Mouse (Mus musculus): Measurements from ENCODE around the gene Mrc2.

Mrc2 gene

GRCm38 (mm10) chr11:105352152-105352551 lies 59.7 kb downstream of the Mrc2 start:
- no peak for DNase-seq

GRCm38 (mm10) chr11:105352954-105353890 lies 60.8 kb downstream of the Mrc2 start:
- DNase-seq: peak; percentile 99

GRCm38 (mm10) chr11:105353891-105354280 lies 61.4 kb downstream of the Mrc2 start:
- peak; percentile 17 for DNase-seq

- DNase-seq: no peak
Observed at GRCm38 (mm10) chr11:105356301-105356700, 63.9 kb downstream of the Mrc2 start.

- peak; percentile 22 for DNase-seq
Observed at GRCm38 (mm10) chr11:105362041-105362765, 69.8 kb downstream of the Mrc2 start.

- peak; percentile 60 for DNase-seq
Observed at GRCm38 (mm10) chr11:105362946-105363597, 70.6 kb downstream of the Mrc2 start.

GRCm38 (mm10) chr11:105363598-105364385 lies 71.3 kb downstream of the Mrc2 start:
- DNase-seq: no peak

GRCm38 (mm10) chr11:105364386-105365065 lies 72.1 kb downstream of the Mrc2 start:
- DNase-seq: no peak

- no peak for DNase-seq
Observed at GRCm38 (mm10) chr11:105365611-105366010, 73.2 kb downstream of the Mrc2 start.

- DNase-seq: no peak
Observed at GRCm38 (mm10) chr11:105366051-105366450, 73.6 kb downstream of the Mrc2 start.

GRCm38 (mm10) chr11:105367163-105367562 lies 74.7 kb downstream of the Mrc2 start:
- DNase-seq: no peak

GRCm38 (mm10) chr11:105368833-105369232 lies 76.4 kb downstream of the Mrc2 start:
- DNase-seq: no peak

GRCm38 (mm10) chr11:105369526-105370386 lies 77.3 kb downstream of the Mrc2 start:
- DNase-seq: no peak

- no peak for DNase-seq
Observed at GRCm38 (mm10) chr11:105371818-105372217, 79.4 kb downstream of the Mrc2 start.

- DNase-seq: no peak
Observed at GRCm38 (mm10) chr11:105373881-105374280, 81.4 kb downstream of the Mrc2 start.

GRCm38 (mm10) chr11:105374526-105375175 lies 82.2 kb downstream of the Mrc2 start:
- DNase-seq: no peak

- DNase-seq: peak; percentile 18
Observed at GRCm38 (mm10) chr11:105375821-105376235, 83.4 kb downstream of the Mrc2 start.

- no peak for DNase-seq
Observed at GRCm38 (mm10) chr11:105385266-105385665, 92.8 kb downstream of the Mrc2 start.

- DNase-seq: no peak
Observed at GRCm38 (mm10) chr11:105388636-105389035, 96.2 kb downstream of the Mrc2 start.

- DNase-seq: no peak
Observed at GRCm38 (mm10) chr11:105390290-105390689, 97.8 kb downstream of the Mrc2 start.

Measured in cerebellum, adult 11 months (tissue).